Mouse (Mus musculus) urinary bladder, postnatal 10 days (tissue): ENCODE measurements around the gene Prdm2.

Source experiments
- DNase-seq: peaks from one replicate; pipeline ENCODE4 v3.0.0; 2022; ENCODE audit warnings: low spot score

The Prdm2 gene

GRCm38 (mm10) chr4:143212341-143213174, at the start of gene Prdm2:
Gene Prdm2, minus strand, starts transcription at chr4:143212995.
- no peak for DNase-seq

- DNase-seq: no peak
Measured at GRCm38 (mm10) chr4:143259718-143260349, 47.0 kb upstream of the Prdm2 start.

- peak; percentile 24 for DNase-seq
Measured at GRCm38 (mm10) chr4:143258517-143258916, 45.7 kb upstream of the Prdm2 start.

- no peak for DNase-seq
Measured at GRCm38 (mm10) chr4:143257971-143258370, 45.2 kb upstream of the Prdm2 start.

DNA sequence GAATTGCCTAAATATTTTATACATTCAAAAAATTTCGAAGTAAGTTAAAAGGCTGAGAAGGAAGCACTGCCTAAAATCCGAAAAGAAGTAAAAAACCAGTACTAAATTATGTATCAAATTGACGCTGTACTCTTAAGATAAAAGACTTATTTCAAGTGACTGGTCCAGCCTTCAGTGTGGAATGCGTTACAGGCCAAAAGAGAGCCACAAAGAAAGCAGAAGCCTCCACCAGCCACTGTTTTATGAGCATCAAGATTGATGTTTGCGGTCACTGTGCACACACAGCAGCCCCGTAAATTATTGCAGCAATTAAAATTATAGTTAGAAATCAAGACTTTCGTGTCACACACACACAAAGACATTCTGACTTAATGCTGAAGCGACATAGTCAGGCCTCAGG, 42.7 kb upstream of the Prdm2 start:
- no peak for DNase-seq

DNA sequence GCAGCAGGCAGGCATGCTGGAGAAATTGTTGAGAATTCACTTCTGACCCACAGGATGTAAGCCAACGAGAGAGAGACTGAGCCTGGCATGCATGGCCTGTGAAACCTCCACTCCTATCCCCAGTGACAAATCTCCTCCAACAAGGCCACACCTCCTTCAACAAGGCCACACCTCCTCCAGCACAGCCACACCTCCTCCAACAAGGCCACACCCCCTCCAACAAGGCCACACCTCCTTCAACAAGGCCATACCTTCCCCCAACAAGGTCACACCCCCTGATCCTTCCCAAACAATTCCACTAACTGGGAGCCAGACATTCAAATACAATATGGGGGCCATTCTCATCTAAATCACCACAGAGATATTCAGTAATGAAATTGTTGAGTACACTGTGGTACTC, 40.6 kb upstream of the Prdm2 start:
- no peak for DNase-seq

- DNase-seq: no peak
Measured at GRCm38 (mm10) chr4:143248050-143248449, 35.3 kb upstream of the Prdm2 start.

DNA sequence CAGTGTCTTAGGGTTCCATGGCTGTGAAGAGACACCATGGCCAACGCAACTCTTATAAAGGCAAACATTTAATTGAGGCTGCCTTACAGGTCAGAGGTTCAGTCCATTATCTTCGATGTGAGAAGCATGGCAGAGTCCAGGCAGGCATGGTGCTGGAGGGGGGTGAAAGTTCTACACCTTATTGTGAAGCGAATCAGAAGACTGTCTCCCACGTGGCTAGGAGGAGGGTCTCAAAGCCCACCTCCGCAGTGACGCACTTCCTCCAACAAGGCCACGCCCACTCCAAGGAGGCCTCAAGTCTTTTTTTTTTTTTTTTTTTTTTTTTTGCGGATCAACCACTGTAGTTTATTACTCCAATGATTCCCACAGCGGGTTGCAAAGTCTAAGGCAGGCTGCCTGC, 28.5 kb upstream of the Prdm2 start:
- DNase-seq: no peak

DNA sequence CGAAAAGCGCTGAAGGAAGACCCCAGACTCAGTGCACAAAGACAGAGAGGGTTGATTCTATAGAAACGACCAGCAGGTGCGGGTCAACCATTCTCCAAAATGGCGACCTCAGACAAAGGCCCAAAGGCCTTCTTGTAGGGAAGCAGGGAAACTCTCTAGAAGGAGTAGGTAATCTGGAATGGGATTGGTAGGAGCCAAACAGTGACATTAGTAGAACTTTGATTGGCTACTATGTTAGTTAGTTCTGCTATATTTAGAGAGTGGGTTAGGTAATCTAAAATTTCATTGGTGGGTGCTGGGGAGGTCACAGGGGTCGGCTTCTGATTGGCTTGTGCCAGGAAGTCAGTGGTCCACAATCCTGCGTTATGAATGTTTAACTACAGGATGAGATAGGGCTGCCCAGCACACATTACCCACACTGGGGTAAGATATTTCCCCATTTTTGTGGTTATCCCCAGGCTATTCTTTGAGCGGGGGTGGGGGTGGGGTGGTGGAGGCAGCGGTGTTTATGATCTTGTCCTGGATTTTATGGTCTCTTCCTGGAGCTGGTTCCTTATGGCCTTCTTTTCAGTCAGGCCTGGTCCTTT, 26.9 kb upstream of the Prdm2 start:
- DNase-seq: no peak

GRCm38 (mm10) chr4:143239117-143239516, 26.3 kb upstream of the Prdm2 start:
- no peak for DNase-seq

DNA sequence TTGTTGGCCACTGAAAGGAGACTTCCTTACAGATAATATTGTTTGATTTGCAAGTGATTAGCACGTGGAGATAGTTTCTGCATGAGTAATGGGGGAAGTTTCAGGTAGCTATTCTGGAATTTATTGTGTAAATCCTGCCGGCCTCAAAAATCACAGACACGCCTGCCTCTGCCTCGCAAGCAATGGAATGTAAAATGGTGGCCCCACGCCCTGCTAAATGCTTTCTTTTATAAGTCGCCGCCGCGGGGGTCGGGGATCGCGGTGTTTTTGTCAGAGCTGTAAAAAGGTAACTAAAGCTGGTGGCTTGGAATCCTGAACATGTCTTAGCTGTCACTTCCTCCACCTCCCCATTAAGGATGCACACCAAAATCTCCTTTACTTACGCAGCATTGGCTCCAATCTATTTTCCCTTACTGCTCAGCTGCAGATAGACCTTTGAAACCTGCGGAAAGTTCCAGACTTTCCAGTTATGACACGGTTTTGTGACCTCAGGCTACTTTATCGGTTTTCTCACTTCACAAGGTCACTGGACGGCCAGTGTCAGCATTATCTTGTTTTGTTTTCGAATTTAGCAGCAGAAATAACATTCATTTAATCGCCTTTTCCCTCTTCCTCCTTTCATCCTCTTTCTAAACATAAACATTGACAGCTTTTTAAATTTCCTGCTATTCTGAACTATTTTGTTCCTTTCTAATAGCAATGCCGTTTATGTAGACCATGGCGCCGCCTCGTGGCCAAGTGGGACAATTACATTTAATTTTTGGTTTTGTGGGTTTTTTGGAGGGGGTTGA, 25.6 kb upstream of the Prdm2 start:
- DNase-seq: no peak

GRCm38 (mm10) chr4:143231790-143232422, 19.1 kb upstream of the Prdm2 start:
- no peak for DNase-seq

- no peak for DNase-seq
Measured at GRCm38 (mm10) chr4:143231110-143231509, 18.3 kb upstream of the Prdm2 start.

DNA sequence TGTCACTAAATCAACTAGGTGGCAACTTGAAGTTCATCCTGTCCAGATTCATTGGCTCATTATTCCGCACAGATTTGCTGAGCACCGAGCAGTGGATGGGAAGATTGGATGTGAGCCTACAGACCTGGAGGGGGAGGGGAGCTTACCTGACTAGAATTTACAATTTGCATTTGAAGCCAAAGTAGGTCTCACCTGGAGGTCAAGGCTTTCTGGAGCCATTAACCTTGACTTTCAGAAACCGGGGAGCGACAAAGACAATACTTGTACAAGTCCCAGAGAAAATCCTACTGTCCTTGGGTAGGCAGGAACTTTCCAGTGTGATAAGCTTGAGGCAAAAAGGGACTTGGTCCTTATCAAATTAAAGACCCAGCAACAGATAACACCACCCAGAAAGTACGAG, 15.2 kb upstream of the Prdm2 start:
- DNase-seq: no peak

DNA sequence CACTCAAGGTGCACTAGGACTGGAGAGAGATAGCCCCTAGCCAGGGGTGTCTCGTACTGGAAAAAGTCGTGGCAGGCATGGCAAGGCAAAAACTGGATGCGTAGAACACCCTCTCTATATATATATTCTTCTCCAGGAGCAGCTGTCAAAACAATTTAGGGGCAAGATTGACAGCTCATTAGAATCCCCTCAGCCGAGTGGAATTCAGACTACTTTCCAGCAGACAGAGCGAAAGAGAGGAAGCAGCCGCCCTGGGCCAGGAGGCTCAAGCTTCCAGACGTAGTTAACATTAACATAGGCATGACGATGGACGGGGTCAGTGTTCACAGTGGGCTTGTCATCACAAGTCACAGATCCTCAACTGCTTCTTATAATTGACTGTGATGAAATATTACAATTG, 13.1 kb upstream of the Prdm2 start:
- DNase-seq: no peak

GRCm38 (mm10) chr4:143219316-143219751, 6.5 kb upstream of the Prdm2 start:
- no peak for DNase-seq

GRCm38 (mm10) chr4:143218858-143219257, 6.1 kb upstream of the Prdm2 start:
- no peak for DNase-seq

DNA sequence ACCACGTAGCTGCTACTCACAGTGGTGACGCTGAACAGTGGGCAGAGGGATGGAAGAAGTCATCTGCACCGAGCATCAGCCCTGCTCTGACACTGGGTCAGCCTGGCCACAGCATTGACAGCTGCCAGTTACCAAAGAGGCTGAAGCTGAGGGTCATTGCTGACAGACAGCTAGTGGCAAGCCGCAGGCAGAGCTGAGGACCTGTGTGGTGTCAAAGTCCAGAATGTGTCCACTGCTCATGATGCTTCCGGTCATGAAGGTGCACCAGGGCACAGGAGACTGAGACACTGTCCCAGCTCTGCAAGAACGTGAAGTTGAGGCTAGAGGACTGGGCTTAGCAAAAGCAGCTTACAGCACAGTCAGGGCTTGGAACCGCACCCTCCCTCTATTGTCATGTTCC, 4.4 kb upstream of the Prdm2 start:
- DNase-seq: no peak

GRCm38 (mm10) chr4:143214221-143214797, 1.5 kb upstream of the Prdm2 start:
- DNase-seq: no peak

GRCm38 (mm10) chr4:143213571-143213970, 776 bp upstream of the Prdm2 start:
- no peak for DNase-seq

DNA sequence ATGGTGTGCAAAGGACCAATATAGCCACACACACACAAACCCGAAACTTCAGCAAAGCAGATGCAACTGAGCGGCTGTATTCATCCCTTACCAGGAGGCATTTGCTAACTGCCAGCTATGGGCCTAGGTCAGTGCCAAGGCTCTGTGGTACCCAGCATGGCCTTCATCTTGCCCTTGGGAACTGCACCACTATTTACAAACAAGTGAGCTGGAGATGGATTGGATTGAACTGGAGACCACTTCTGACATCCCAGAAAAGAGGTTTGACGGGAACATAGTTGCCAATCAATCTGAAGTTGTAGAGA, 332 bp upstream of the Prdm2 start:
- DNase-seq: no peak
